Mouse (Mus musculus) liver (tissue): ENCODE results near the gene Tgfbr3.

ENCODE experiments used
- DNase-seq: peaks from one replicate; pipeline ENCODE4 v3.0.0-alpha.2; 2020; ENCODE audit warnings: mixed read lengths

Tgfbr3 gene

DNA sequence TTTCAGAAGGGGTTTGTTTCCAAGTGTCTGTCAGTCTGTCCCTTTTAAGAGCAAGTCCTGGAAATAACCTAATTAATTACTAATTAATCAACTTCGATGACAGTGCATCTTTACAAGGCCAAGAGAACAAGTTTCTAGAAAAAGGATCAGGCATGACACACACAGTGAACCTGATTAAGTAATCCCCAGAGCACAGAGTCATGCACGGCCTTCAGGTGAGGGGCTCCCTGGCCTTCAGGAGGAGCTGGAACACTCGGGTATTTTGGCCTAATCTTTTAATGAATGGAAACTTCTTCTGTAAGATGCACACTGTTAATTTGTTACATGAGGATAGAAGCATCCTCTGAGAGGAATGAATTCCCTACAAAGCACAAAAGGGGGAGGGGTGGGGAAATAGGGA, 215.9 kb downstream of the Tgfbr3 start:
- DNase-seq, result no peak

DNA sequence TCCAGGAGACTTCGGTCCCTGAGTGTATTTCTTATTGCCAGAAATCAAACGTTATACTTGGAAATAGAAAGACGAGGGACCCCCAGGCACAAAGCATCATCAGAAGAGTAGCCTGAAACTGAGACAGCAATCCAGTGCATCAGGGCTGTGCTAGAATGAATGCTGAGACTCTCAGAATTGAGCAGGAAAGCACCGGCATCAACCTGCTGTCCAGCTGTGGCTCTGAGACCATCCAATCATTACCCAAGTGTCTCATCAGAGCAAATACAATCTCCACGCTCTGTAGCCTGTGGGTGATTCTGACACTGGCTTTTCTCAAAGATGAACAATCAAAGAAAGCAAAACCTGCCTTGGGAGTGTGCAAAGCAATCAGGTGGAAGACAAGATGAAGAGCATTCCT, 221.3 kb downstream of the Tgfbr3 start:
- no peak for DNase-seq

DNA sequence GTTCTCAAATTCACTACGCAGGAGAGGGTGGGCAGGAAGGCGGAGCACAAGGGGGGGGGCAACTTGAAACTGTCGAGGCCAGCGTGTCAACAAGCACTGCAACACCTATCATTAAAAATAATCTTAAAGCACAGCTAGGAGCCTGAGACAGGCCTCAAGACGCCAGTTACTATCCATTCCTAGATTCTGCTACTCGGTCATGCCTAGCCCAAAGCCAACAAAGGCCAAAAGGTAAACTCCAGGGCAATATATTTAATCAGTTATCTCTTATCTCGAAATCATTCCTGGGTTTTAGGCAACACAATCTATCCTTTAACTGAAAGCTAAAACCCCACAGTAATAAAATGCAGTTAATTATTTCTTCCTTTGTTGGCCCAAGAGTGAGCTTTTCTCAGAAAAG, 221.9 kb downstream of the Tgfbr3 start:
- no peak for DNase-seq

DNA sequence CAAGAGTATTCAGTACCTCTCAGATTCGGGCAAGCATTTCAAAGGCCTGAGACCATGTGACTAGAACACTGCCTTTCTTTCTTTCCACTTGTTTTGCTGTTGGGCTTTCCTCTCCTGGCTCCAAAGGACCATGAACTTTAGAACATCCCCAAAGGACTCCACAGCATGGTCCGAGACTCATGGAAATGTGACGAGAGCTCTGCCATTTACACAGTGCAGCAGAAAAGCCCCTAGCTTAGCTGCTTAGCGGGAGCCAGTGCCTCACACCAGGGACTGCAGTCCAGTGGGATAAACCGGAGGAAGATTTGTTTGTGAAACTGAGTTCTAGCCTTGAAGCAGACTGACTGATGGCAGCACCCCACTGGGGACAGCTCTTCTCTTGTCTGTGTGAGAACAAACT, 224.5 kb downstream of the Tgfbr3 start:
- DNase-seq, result no peak

DNA sequence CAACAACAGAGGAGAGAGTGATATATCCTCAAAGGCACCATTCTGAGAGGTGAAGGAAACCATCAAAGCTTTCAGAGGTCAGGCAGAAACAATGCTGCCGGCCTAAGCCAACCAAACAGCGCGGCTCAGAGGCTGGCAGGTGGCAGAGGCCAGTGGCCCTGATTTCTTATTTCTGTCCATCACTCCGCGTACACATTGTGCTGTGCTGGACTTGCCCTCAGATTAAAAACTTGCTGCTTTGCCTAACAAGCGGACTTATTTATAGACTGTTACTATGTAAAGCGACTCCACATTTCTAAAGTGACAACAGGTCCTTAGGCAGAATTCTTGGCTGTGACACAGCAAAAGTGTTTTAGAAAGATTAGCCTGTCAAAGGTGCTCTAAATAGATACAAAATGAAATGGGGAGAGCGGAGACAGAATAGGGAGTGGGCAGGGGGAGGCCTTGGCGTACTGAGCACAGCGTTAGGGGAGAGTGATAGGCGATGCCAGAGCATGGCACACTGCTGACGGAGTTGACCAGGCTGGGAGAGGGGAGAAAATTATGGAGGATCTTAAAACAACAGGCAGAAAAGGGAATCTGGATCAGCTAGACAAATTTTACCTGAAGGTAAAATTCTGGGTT, 227.1 kb downstream of the Tgfbr3 start:
- no peak for DNase-seq

DNA sequence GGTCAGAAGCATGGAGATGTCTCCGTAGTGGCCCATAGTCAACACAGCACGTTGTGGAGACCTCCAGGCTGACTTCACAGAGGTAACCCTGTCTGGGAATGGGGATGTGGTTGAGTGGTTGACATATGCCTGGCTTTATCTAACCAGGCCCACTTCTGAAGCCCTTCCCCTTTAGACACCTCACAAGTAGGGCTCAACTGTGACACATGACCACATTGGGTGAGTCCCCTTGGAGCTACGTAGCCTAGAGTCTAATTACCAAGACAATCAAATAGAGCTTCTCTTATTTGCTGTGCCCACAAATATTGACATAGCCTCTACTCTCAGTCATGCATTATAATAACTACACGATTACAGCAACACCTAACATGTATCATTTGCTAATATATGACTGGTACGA, 229.9 kb downstream of the Tgfbr3 start:
- DNase-seq, result no peak

DNA sequence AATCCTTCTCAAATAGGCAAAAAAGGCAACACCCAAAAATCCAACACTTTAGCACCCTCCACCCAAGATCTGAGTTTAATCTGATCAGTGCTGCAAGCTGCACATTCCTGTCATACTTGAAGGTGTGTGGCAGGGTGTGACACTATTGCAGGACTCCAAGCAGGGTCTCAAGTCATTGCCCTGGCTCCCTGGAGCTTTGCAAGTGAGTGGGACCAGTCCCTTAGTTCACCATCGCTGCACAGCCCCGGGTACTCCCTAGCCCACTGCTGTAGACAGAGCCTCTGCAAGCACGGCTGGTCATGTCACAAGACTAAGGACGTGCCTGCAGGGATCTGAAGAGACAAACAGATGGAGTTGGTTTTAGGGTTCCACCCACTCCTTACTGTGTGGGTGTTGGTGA, 230.8 kb downstream of the Tgfbr3 start:
- DNase-seq, result no peak
